Mouse (Mus musculus): ENCODE data around the gene Tab1. TPM values are rescaled to one million over a fixed set of nuclear protein-coding genes. Genes with fewer than 3 reads are reported as not detected.

The Tab1 gene
- 15.8 and 28.1 TPM in 2 replicates for polyA plus RNA-seq (2012; rRNA removed; ENCODE audit: low replicate concordance)

DNA sequence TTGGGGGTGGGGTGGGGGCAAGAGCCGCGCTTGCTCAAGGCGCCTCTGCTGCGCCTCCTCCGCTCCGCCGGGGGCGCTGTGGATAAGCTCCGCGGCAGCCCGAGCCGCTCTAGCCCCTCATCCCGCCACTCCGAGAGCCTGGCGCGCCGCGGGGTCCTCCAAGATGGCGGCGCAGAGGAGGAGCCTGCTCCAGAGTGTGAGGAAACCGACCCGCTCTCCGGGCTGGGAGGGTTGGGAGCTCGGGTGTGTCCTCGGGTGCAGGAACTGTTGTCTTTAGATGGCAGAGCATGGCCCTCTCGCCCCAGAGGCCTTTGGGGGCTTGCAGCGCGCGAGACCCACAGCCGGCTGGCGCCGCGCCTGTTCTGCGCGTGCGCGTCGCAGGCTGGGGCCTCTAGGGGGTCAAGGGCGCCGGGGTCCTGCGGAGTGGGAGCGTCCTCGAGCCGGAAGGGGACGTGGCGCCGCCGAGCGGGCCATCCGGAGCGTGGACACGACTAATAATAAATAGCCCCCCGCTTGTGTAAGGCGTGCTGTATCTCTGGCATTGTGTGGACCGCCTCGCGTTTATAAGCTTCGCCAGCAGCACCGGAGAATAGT, at the start of gene Tab1:
Tab1 (plus strand) TSS at position 135 of the 594 bp plus-strand sequence.

DNA sequence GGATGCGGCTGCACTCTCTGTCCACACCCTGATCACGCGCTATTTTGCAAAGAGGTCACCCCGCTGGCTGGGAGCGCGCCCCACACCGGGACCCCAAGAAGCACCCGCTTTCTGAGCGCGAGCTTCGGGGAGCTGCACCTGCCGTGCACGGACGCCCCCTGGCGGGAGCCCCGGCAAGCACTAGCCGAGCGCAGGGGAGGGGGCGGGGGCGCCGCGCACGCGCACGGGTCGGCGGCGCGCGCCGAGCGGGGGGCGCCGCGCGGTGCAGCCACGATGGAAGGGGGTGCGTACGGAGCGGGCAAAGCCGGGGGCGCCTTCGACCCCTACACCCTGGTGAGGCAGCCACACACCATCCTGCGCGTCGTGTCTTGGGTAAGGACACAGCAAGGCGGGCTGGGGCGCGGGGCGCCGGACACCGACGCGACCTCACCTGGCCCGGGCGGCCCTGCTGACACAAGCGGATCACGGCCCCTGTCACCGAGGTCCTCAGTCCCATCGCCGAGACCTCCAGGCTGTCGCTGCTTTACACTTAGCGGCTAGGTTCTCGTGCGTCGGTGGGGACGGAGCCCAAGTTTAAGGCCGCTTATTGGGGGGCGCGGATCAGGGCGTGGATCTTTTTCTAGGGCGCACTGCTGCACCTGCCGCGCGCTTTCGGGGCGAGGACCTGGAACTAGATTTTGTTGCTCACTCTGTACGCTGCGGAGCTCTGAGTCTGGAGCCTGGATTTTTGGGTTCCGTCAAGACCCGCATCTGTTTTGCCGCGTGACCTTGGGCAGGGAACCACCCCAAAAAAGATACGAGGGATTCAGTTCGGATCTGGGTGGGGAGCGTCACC, 41.6 kb upstream of the Tab1 start, which contains the start of the genes Syngr1 and Rpl3:
Syngr1 (plus strand) TSS at position 214 of the 835 bp plus-strand sequence.
Rpl3 (minus strand) TSS at position 748 of the 835 bp plus-strand sequence.

DNA sequence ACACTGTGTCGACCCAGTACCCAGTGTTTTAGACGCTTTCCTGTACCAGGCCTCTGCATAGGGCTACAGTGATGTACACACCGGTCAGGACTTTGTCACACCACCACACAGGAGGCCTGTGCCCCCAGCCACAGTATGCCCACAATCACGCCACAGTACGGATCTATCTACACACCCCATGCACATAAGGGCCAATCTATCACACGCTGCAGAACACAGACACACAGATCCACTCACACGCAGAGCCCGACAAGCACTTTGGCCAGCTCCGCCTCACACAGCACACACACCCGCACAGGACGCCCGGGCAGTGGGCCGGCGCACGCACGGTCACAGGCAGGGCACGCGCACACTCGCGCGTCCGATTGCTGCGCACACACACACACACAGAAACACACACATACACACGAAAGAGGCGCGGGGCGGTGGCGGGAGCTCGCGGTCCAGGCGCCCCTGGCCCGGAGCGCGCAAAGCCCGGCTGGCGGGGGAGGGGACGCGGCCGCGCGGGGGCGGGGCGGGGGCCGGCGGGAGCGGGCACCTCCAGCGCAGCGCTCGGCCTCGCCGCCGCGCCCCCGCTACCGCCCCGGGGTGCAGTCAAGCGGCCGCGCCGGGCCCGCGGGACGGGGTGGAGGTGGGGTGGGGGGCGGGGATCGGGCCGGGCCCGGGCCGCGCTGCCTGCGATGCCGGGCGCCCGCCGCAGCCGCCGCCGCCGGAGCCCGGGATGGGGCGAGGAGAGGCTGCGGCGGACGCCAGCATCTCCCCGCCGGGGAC, 40.3 kb downstream of the Tab1 start, which contains the start of gene Mgat3:
Mgat3 (plus strand) TSS at position 721 of the 771 bp plus-strand sequence.

Other genes with a start within 250 kb of the Tab1 start
- gene Apobec3, start 241.5 kb upstream of the Tab1 start, polyA plus RNA-seq (2012; rRNA removed; ENCODE audit: low replicate concordance) = 41.3 and 41.4 TPM in 2 replicates
- 26.7 and 34.0 TPM in 2 replicates for gene Cbx7, start 162.0 kb upstream of the Tab1 start, polyA plus RNA-seq (2012; rRNA removed; ENCODE audit: low replicate concordance)
- gene Pdgfb, start 118.2 kb upstream of the Tab1 start, polyA plus RNA-seq (2012; rRNA removed; ENCODE audit: low replicate concordance) = 35.6 and 65.6 TPM in 2 replicates
- 31.1 and 39.3 TPM in 2 replicates for gene Syngr1, start 41.8 kb upstream of the Tab1 start, polyA plus RNA-seq (2012; rRNA removed; ENCODE audit: low replicate concordance)
- gene Rpl3, start 41.3 kb upstream of the Tab1 start, polyA plus RNA-seq (2012; rRNA removed; ENCODE audit: low replicate concordance) = 384 and 934 TPM in 2 replicates
- 1.7 and 12.3 TPM in 2 replicates for gene Mgat3, start 40.6 kb downstream of the Tab1 start, polyA plus RNA-seq (2012; rRNA removed; ENCODE audit: low replicate concordance)
- 16.0 and 21.1 TPM in 2 replicates for gene Mief1, start 100.9 kb downstream of the Tab1 start, polyA plus RNA-seq (2012; rRNA removed; ENCODE audit: low replicate concordance)
- not detected in 2 replicates for gene AC140267.1, start 102.7 kb downstream of the Tab1 start, polyA plus RNA-seq (2012; rRNA removed; ENCODE audit: low replicate concordance)
- 157 and 168 TPM in 2 replicates for gene Atf4, start 122.1 kb downstream of the Tab1 start, polyA plus RNA-seq (2012; rRNA removed; ENCODE audit: low replicate concordance)
- 29.2 and 34.9 TPM in 2 replicates for gene Rps19bp1, start 131.2 kb downstream of the Tab1 start, polyA plus RNA-seq (2012; rRNA removed; ENCODE audit: low replicate concordance)
- gene Cacna1i, start 154.1 kb downstream of the Tab1 start, polyA plus RNA-seq (2012; rRNA removed; ENCODE audit: low replicate concordance) = 0.05 and 0.06 TPM in 2 replicates